Comparison of ENCODE assay signal across 9 mouse cellular contexts in the genomic region with DNA sequence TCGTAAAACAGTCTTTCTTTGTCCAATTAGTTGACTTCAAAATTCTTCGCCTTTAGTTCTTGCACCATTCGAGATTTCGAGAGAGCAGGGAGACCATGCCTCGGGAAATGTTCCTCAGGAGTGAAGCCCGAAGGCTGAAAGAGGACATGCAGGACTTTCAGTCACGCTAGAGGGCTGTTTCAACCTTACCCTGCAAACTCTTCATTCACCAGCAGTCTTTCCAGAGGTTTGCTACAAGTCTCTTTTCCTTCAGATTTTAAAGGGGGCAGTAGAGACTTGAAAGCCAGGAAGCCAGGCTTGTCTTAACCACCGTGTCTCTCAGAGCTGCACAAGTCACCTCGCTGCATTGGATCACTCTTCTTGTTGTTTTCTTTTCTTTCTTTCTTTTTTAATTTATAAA. TPM values are rescaled to one million over a fixed set of nuclear protein-coding genes. Genes with fewer than 3 reads are reported as not detected.
DNase-seq lines count a peak whose midpoint lies in the region; ATAC-seq and TF ChIP-seq lines count a peak whose summit lies in the region.
"Had no signal": no experiment of that assay in that cellular context is flagged by ENCODE, and none has a peak within 500 bp of the region (broad histone marks: within the 10 kb centered on the region; RNA-seq: fewer than 3 reads in every experiment).

No protein-coding gene starts in this region.

- peak; percentile 28; the same call in 1 of the 2 replicates for TF ChIP-seq CTCF in heart, postnatal 0 days (IDR thresholded peaks at IDR 0.05; ENCODE audit: low read depth)
- peak; percentile 73 for TF ChIP-seq CTCF in hindbrain, postnatal 0 days (IDR thresholded peaks at IDR 0.05; ENCODE audit: low read depth)
- peak; percentile 76 for TF ChIP-seq CTCF in midbrain, postnatal 0 days (IDR thresholded peaks at IDR 0.05)

- DNase-seq in heart, postnatal 0 days (ENCODE audit: low spot score) = peak; percentile 34
- no peak for DNase-seq in heart, postnatal 36 days
- peak; percentile 69 for DNase-seq in embryo, embryonic 10.5 days (ENCODE audit: low spot score)
- peak; percentile 74 for DNase-seq in hindbrain, postnatal 0 days (ENCODE audit: low spot score)
- DNase-seq in midbrain, postnatal 0 days (ENCODE audit: low spot score) = peak; percentile 75
- DNase-seq in adrenal gland, postnatal 10 days = no peak
- DNase-seq in T-cell, adult 2 months (ENCODE audit: low spot score) = no peak

- 3% methylated on average over 9 of the region's 9 CpGs for WGBS in heart, postnatal 0 days
- 4% methylated on average over 9 of the region's 9 CpGs for WGBS in hindbrain, postnatal 0 days
- 3% methylated on average over 9 of the region's 9 CpGs for WGBS in midbrain, postnatal 0 days

- H3K27me3 ChIP-seq in heart, postnatal 0 days (ENCODE audit: control insufficient read depth, insufficient read depth, low read length) = peaks cover 12% of the 10 kb centered on the region
- peaks cover 4% of the 10 kb centered on the region; the same call in 1 of the 2 replicates for H3K27me3 ChIP-seq in hindbrain, postnatal 0 days (ENCODE audit: insufficient read depth, low read length)
- peaks cover 17% of the 10 kb centered on the region for H3K27me3 ChIP-seq in midbrain, postnatal 0 days (ENCODE audit: insufficient read depth, low read length)
- H3K27me3 ChIP-seq: CH12.LX had no signal

- intact Hi-C loops in heart, postnatal 36 days (cut with DNase I) = no loop called here

- H3K4me3 ChIP-seq in heart, postnatal 0 days (ENCODE audit: low read depth, low read length) = peak overlapping the region; percentile 40
- H3K4me3 ChIP-seq in hindbrain, postnatal 0 days (ENCODE audit: low read length) = peak overlapping the region; percentile 51
- H3K4me3 ChIP-seq in midbrain, postnatal 0 days (ENCODE audit: low read depth, low read length) = peak overlapping the region; percentile 45

- H3K9me3 ChIP-seq in heart, postnatal 0 days (replicated peaks; ENCODE audit: control insufficient read depth, low read length) = no peaks in the 10 kb centered on the region
- H3K9me3 ChIP-seq in hindbrain, postnatal 0 days (ENCODE audit: low read length) = no peaks in the 10 kb centered on the region
- H3K9me3 ChIP-seq in midbrain, postnatal 0 days (ENCODE audit: low read length) = no peaks in the 10 kb centered on the region

- ATAC-seq in heart, postnatal 0 days (ENCODE audit: insufficient read depth, low read depth) = no peak
- peak; percentile 82 for ATAC-seq in hindbrain, postnatal 0 days
- peak; percentile 73 for ATAC-seq in midbrain, postnatal 0 days (ENCODE audit: low FRiP score)
- no peak for ATAC-seq in inflammation-experienced regulatory T-cells, adult 6 months

- H3K9ac ChIP-seq in heart, postnatal 0 days (replicated peaks; ENCODE audit: low read depth, low read length) = no peak overlapping the region; the same call in 1 of the 2 replicates
- 0 out of 2 replicates have a peak overlapping the region, but pooled peaks have one; percentile 38 for H3K9ac ChIP-seq in hindbrain, postnatal 0 days (replicated peaks; ENCODE audit: low read length)
- H3K9ac ChIP-seq in midbrain, postnatal 0 days (replicated peaks; ENCODE audit: low read length, poor library complexity, severe bottlenecking) = 0 out of 2 replicates have a peak overlapping the region, but pooled peaks have one; percentile 39

- no peaks in the 10 kb centered on the region for H3K36me3 ChIP-seq in heart, postnatal 0 days (replicated peaks; ENCODE audit: control insufficient read depth, insufficient read depth, low read length)
- H3K36me3 ChIP-seq in hindbrain, postnatal 0 days (ENCODE audit: insufficient read depth, low read length) = no peaks in the 10 kb centered on the region
- no peaks in the 10 kb centered on the region for H3K36me3 ChIP-seq in midbrain, postnatal 0 days (ENCODE audit: insufficient read depth, low read length)

- no peak overlapping the region for H3K27ac ChIP-seq in heart, postnatal 0 days (ENCODE audit: low read depth)
- no peak overlapping the region for H3K27ac ChIP-seq in hindbrain, postnatal 0 days
- no peak overlapping the region for H3K27ac ChIP-seq in midbrain, postnatal 0 days (ENCODE audit: low read depth, low read length)

- H3K4me2 ChIP-seq in heart, postnatal 0 days (ENCODE audit: low read depth, low read length) = peak overlapping the region; percentile 70
- peak overlapping the region; percentile 98 for H3K4me2 ChIP-seq in hindbrain, postnatal 0 days (ENCODE audit: low read depth, low read length)
- peak overlapping the region; percentile 89 for H3K4me2 ChIP-seq in midbrain, postnatal 0 days (ENCODE audit: low read depth, low read length, poor library complexity, severe bottlenecking)

- no peaks in the 10 kb centered on the region for H3K4me1 ChIP-seq in heart, postnatal 0 days (ENCODE audit: control insufficient read depth, insufficient read depth)
- H3K4me1 ChIP-seq in hindbrain, postnatal 0 days (ENCODE audit: insufficient read depth, low read length) = no peaks in the 10 kb centered on the region
- H3K4me1 ChIP-seq in midbrain, postnatal 0 days (ENCODE audit: insufficient read depth, low read length) = no peaks in the 10 kb centered on the region

- no peak for TF ChIP-seq EP300 in heart, postnatal 0 days (IDR thresholded peaks at IDR 0.05; ENCODE audit: low read depth)

RNA-seq across cellular contexts. Expression of a gene that starts 0.9 kb away (rescaled TPM):
- not detected in 2 replicates for total RNA-seq in heart, postnatal 0 days (2014; rRNA removed; ENCODE audit: low replicate concordance)
- not detected in 2 replicates for polyA plus RNA-seq in heart, postnatal 0 days (2015; fragmentation: Nextera tagmentation; extraction: Ambion mirVana)
- not detected for total RNA-seq in heart, postnatal 36 days (2021)
- 4.3 and 9.1 TPM in 2 replicates for total RNA-seq in hindbrain, postnatal 0 days (2014; rRNA removed)
- polyA plus RNA-seq in hindbrain, postnatal 0 days (2015; fragmentation: Nextera tagmentation; extraction: Ambion mirVana) = 3.4 TPM in 2 replicates
- total RNA-seq in midbrain, postnatal 0 days (2014; rRNA removed) = 2.1 and 2.6 TPM in 2 replicates
- 1.3 and 2.0 TPM in 2 replicates for polyA plus RNA-seq in midbrain, postnatal 0 days (2015; fragmentation: Nextera tagmentation; extraction: Ambion mirVana)
- 1 to 10 TPM; 3.1 to 4.5 TPM for total RNA-seq in adrenal gland, postnatal 10 days (2021)
- not detected for polyA plus RNA-seq in inflammation-experienced regulatory T-cells, adult 6 months (2017; shearing (Covaris generic))
- total RNA-seq: CH12.LX had no signal

Comparison
In these comparisons a context has a peak if more than half of its experiments do, and no peak if none do; other contexts are left out.
1. DNase-seq: peak in heart, postnatal 0 days (single experiment), embryo, embryonic 10.5 days (single experiment), hindbrain, postnatal 0 days (single experiment) and midbrain, postnatal 0 days (single experiment); none in heart, postnatal 36 days (0 of 2), adrenal gland, postnatal 10 days (single experiment) and T-cell, adult 2 months (single experiment).
2. ATAC-seq: peak in hindbrain, postnatal 0 days (single experiment) and midbrain, postnatal 0 days (single experiment); none in heart, postnatal 0 days (single experiment) and inflammation-experienced regulatory T-cells, adult 6 months (single experiment).
3. Peak in every context shown above with its lines, with median percentiles within 50 percentile points of each other: H3K4me2 ChIP-seq, H3K4me3 ChIP-seq and CTCF ChIP-seq.